Comparison of ENCODE assay signal across 17 mouse cellular contexts in the genomic region with DNA sequence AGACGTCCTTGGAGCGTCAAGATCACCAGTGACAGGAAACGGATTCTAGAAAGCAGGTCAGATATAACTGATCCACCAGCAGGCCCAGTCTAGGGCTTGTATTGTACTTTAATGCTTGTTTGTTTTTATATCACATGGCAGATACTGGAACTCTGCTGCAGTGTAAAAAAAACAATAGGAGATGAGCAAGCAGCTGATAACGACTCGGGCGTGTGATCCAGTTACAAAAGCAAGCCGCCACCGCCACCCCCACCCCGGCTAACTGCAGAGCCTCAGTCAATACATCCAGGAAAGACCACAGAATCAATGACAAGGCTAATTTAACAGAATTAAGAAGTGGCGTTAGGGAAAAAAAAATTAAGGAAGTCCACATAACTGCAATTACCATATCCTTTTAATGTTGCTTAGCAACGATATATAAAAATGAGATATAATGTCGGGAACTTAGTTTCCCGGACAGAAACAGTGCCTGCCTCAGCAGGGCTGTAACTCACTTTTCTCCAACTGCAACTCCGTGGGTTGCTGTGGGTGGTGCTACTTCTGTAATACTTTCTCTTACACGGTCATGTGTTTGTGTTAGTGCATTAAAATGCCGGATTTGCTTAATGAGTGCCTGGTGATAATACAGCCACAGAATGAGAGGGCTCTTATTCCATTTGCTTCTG.
A peak's percentile ranks its signal among the peaks of the same experiment; 100 is the strongest.
DNase-seq lines count a peak whose midpoint lies in the region; ATAC-seq lines count a peak whose summit lies in the region.
"Had no signal": no experiment of that assay in that cellular context is flagged by ENCODE, and none has a peak within 500 bp of the region (broad histone marks: within the 10 kb centered on the region; RNA-seq: fewer than 3 reads in every experiment).

No protein-coding gene starts in this region.

- H3K9me3 ChIP-seq in heart, embryonic 11.5 days (replicated peaks; ENCODE audit: control insufficient read depth, low read length) = peaks cover 5% of the 10 kb centered on the region
- H3K9me3 ChIP-seq in midbrain, embryonic 11.5 days (ENCODE audit: control insufficient read depth, low read length) = no peaks in the 10 kb centered on the region
- no peaks in the 10 kb centered on the region for H3K9me3 ChIP-seq in midbrain, embryonic 16.5 days (replicated peaks; ENCODE audit: control insufficient read depth, low read length, poor library complexity, severe bottlenecking)
- H3K9me3 ChIP-seq in limb, embryonic 10.5 days (replicated peaks) = no peaks in the 10 kb centered on the region
- H3K9me3 ChIP-seq: embryonic facial prominence, embryonic 12.5 days; limb, embryonic 13.5 days had no signal

- no peak for DNase-seq in heart, postnatal 14 days
- peak; percentile 79 for DNase-seq in midbrain, embryonic 11.5 days (ENCODE audit: low spot score, missing footprints)
- peak; percentile 8 for DNase-seq in limb, embryonic 10.5 days (ENCODE audit: low spot score)
- peak; percentile 55 for DNase-seq in retina, embryonic 14.5 days (ENCODE audit: low spot score)
- no peak for DNase-seq in layer of hippocampus, postnatal 10 days (ENCODE audit: low spot score in 2 of 2)
- DNase-seq: cerebellum, postnatal 14 days; gastrocnemius, adult 2 months; kidney, adult 2 months; layer of hippocampus, postnatal 36 days; thymus, postnatal 4 days had no signal

- H3K4me2 ChIP-seq in heart, embryonic 11.5 days = peak overlapping the region; percentile 38
- no peak overlapping the region for H3K4me2 ChIP-seq in midbrain, embryonic 11.5 days
- no peak overlapping the region for H3K4me2 ChIP-seq in midbrain, embryonic 16.5 days (ENCODE audit: low read length)
- H3K4me2 ChIP-seq: embryonic facial prominence, embryonic 12.5 days; forebrain, embryonic 13.5 days; limb, embryonic 13.5 days had no signal

- H3K27ac ChIP-seq in heart, embryonic 11.5 days (ENCODE audit: low read depth, low read length) = peak overlapping the region; percentile 46
- H3K27ac ChIP-seq in midbrain, embryonic 11.5 days (ENCODE audit: low read depth, low read length) = no peak overlapping the region; the same call in 1 of the 2 replicates
- H3K27ac ChIP-seq in midbrain, embryonic 16.5 days (ENCODE audit: low read length) = no peak overlapping the region
- no peak overlapping the region for H3K27ac ChIP-seq in limb, embryonic 10.5 days
- H3K27ac ChIP-seq: embryonic facial prominence, embryonic 12.5 days; forebrain, embryonic 13.5 days; gastrocnemius, adult 2 months; limb, embryonic 13.5 days had no signal

- H3K36me3 ChIP-seq in heart, embryonic 11.5 days (ENCODE audit: control insufficient read depth, insufficient read depth, low read length) = no peaks in the 10 kb centered on the region
- H3K36me3 ChIP-seq in midbrain, embryonic 11.5 days (ENCODE audit: control insufficient read depth, insufficient read depth, low read length) = no peaks in the 10 kb centered on the region
- no peaks in the 10 kb centered on the region for H3K36me3 ChIP-seq in midbrain, embryonic 16.5 days (ENCODE audit: control insufficient read depth, insufficient read depth, low read length)
- peaks cover 42% of the 10 kb centered on the region for H3K36me3 ChIP-seq in limb, embryonic 10.5 days
- H3K36me3 ChIP-seq: embryonic facial prominence, embryonic 12.5 days had no signal

- intact Hi-C loops in heart, postnatal 14 days (cut with DNase I) = no loop called here

- no peak for ATAC-seq in heart, embryonic 11.5 days (replicated peaks; ENCODE audit: insufficient number of reproducible peaks, low FRiP score, low TSS enrichment)
- no peak for ATAC-seq in midbrain, embryonic 11.5 days (ENCODE audit: low FRiP score)
- no peak for ATAC-seq in midbrain, embryonic 16.5 days
- no peak for ATAC-seq in inflammation-experienced regulatory T-cells, adult 6 months
- ATAC-seq: forebrain, embryonic 13.5 days; lung, postnatal 0 days had no signal

- no peak overlapping the region for H3K4me3 ChIP-seq in heart, embryonic 11.5 days (ENCODE audit: low read depth, low read length)
- H3K4me3 ChIP-seq in midbrain, embryonic 11.5 days (ENCODE audit: low read depth, low read length) = no peak overlapping the region
- H3K4me3 ChIP-seq in midbrain, embryonic 16.5 days (ENCODE audit: low read depth, low read length) = no peak overlapping the region
- H3K4me3 ChIP-seq in limb, embryonic 10.5 days = no peak overlapping the region
- H3K4me3 ChIP-seq: embryonic facial prominence, embryonic 12.5 days; forebrain, embryonic 13.5 days; gastrocnemius, adult 2 months; limb, embryonic 13.5 days had no signal

- 29% methylated on average over 16 of the region's 16 CpGs for WGBS in heart, embryonic 11.5 days (ENCODE audit: insufficient replicate concordance)
- 53% methylated on average over 16 of the region's 16 CpGs for WGBS in midbrain, embryonic 11.5 days
- 30% methylated on average over 16 of the region's 16 CpGs for WGBS in midbrain, embryonic 16.5 days
- WGBS in limb, embryonic 10.5 days = 76% methylated on average over 16 of the region's 16 CpGs

- no peak overlapping the region for H3K9ac ChIP-seq in heart, embryonic 11.5 days (ENCODE audit: low read depth, low read length)
- H3K9ac ChIP-seq in midbrain, embryonic 11.5 days (ENCODE audit: low read length) = no peak overlapping the region
- no peak overlapping the region for H3K9ac ChIP-seq in midbrain, embryonic 16.5 days (ENCODE audit: low read depth, low read length)
- H3K9ac ChIP-seq: embryonic facial prominence, embryonic 12.5 days; forebrain, embryonic 13.5 days; limb, embryonic 13.5 days had no signal

- H3K4me1 ChIP-seq in heart, embryonic 11.5 days (ENCODE audit: control insufficient read depth, insufficient read depth, low read length) = peaks cover 19% of the 10 kb centered on the region
- peaks cover 5% of the 10 kb centered on the region for H3K4me1 ChIP-seq in midbrain, embryonic 11.5 days (ENCODE audit: control insufficient read depth, insufficient read depth, low read length)
- H3K4me1 ChIP-seq in midbrain, embryonic 16.5 days (ENCODE audit: control insufficient read depth, insufficient read depth, low read length) = peaks cover 16% of the 10 kb centered on the region
- peaks cover 29% of the 10 kb centered on the region for H3K4me1 ChIP-seq in limb, embryonic 10.5 days

- H3K27me3 ChIP-seq in heart, embryonic 11.5 days (ENCODE audit: control insufficient read depth, insufficient read depth, low read length) = no peaks in the 10 kb centered on the region
- H3K27me3 ChIP-seq in midbrain, embryonic 11.5 days (ENCODE audit: control insufficient read depth, insufficient read depth, low read length) = no peaks in the 10 kb centered on the region
- no peaks in the 10 kb centered on the region for H3K27me3 ChIP-seq in midbrain, embryonic 16.5 days (ENCODE audit: control insufficient read depth, insufficient read depth, low read depth, low read length)
- H3K27me3 ChIP-seq in limb, embryonic 10.5 days (ENCODE audit: low read depth, poor library complexity, severe bottlenecking) = no peaks in the 10 kb centered on the region
- H3K27me3 ChIP-seq: embryonic facial prominence, embryonic 12.5 days; limb, embryonic 13.5 days had no signal

Comparison
In these comparisons a context has a peak if more than half of its experiments do, and no peak if none do; other contexts are left out.
1. DNase-seq: peak in midbrain, embryonic 11.5 days (single experiment), limb, embryonic 10.5 days (single experiment) and retina, embryonic 14.5 days (single experiment); none in heart, postnatal 14 days (0 of 2) and layer of hippocampus, postnatal 10 days (0 of 2).